Mouse (Mus musculus) C2C12 (cell line): ENCODE data around the gene Itsn2. TPM values are rescaled to one million over a fixed set of nuclear protein-coding genes. Genes with fewer than 3 reads are reported as not detected.
"Not testable (repeated sequence)": the region's sequence is repeated elsewhere in the genome, so short reads cannot be mapped to it uniquely, and the experiment has no call there.

Experiments
- H3K27me3 ChIP-seq: one replicate; pipeline ENCODE4 v1.6.1; 2011; ENCODE audit not compliant: control insufficient read depth, insufficient read depth, insufficient read length
- H3K36me3 ChIP-seq: one replicate; pipeline ENCODE4 v1.6.1; 2011; ENCODE audit not compliant: control insufficient read depth, insufficient read depth
- H3K4me3 ChIP-seq: one replicate; pipeline ENCODE4 v1.5.1; 2011; ENCODE audit warnings: mild to moderate bottlenecking, control low read depth; ENCODE audit not compliant: poor library complexity, insufficient read depth, severe bottlenecking
- H3K79me2 ChIP-seq: one replicate; pipeline ENCODE4 v1.6.1; 2011; ENCODE audit not compliant: control insufficient read depth, insufficient read depth
- H3K79me3 ChIP-seq: one replicate; pipeline ENCODE4 v1.6.1; 2011; ENCODE audit warnings: low read depth, control low read depth
- H3ac ChIP-seq: one replicate; pipeline ENCODE3; 2011; ENCODE audit warnings: low read depth; ENCODE audit not compliant: control insufficient read depth, insufficient read length
- CEBPB ChIP-seq: IDR thresholded peaks from one replicate; pipeline ENCODE4 v1.6.1; 2011; ENCODE audit warnings: low read depth, mild to moderate bottlenecking, control low read depth, moderate library complexity
- CTCF ChIP-seq: IDR thresholded peaks from one replicate; pipeline ENCODE4 v1.5.1; 2011; ENCODE audit not compliant: control insufficient read depth, insufficient read depth, insufficient read length
- FOSL1 ChIP-seq: IDR thresholded peaks from one replicate; pipeline ENCODE4 v1.8.0; 2011; ENCODE audit warnings: mild to moderate bottlenecking, low read length; ENCODE audit not compliant: poor library complexity, insufficient read depth, severe bottlenecking
- MAX ChIP-seq: IDR thresholded peaks from one replicate; pipeline ENCODE4 v1.6.1; 2011; ENCODE audit warnings: mild to moderate bottlenecking, control low read depth
- MYOD1 ChIP-seq: IDR thresholded peaks from one replicate; pipeline ENCODE4 v1.6.1; 2011; ENCODE audit warnings: low read depth; ENCODE audit not compliant: control insufficient read depth, insufficient read length
- MYOG ChIP-seq: IDR thresholded peaks from one replicate; pipeline ENCODE4 v1.6.1; 2011; ENCODE audit not compliant: control insufficient read depth, insufficient read length; ENCODE audit errors: extremely low read depth
- USF1 ChIP-seq: IDR thresholded peaks from one replicate; pipeline ENCODE4 v1.6.1; 2011; ENCODE audit warnings: low read depth, mild to moderate bottlenecking, control low read depth, moderate library complexity
- long read RNA-seq, 2 experiments: library from polyadenylated mRNA; unstranded; transcript quantifications; one replicate each; pipeline ENCODE4 v2.0.0; 2019 to 2020
- polyA plus RNA-seq: library from polyadenylated mRNA; unstranded; fragments of >200 nt; fragmentation: generic; extraction: Trizol; gene quantifications from one replicate; pipeline ENCODE4 v1.2.1, GENCODE M21; 2012; ENCODE audit warnings: missing spikeins

Gene Itsn2
- 7.9 TPM for polyA plus RNA-seq
- long read RNA-seq, experiment 1, partial matches to known transcripts, result 14 of 16 reads
- long read RNA-seq, experiment 1, other reads (novel, unspliced or antisense), result 2 of 16 reads
- long read RNA-seq, experiment 2, full-length matches to known transcripts, result 12 of 99 reads
- long read RNA-seq, experiment 2, partial matches to known transcripts, result 75 of 99 reads
- long read RNA-seq, experiment 2, other reads (novel, unspliced or antisense), result 12 of 99 reads

GRCm38 (mm10) chr12:4592541-4593165 is at the start of gene Itsn2, which contains the start of gene Gm3625:
Itsn2 (plus strand) TSS chr12:4592638.
Gm3625 (minus strand) TSS chr12:4592927.
- H3ac ChIP-seq, result peak within 1 kb of the TSS; percentile 81
- H3K79me3 ChIP-seq, result peaks cover 28% of the 10 kb centered on the region
- no peaks in the 10 kb centered on the region for H3K27me3 ChIP-seq
- TF ChIP-seq MYOG (no peak), CTCF (no peak), MYOD1 (no peak), CEBPB (no peak), MAX (no peak), USF1 (no peak), FOSL1 (no peak)
- peaks cover 46% of the 10 kb centered on the region for H3K79me2 ChIP-seq
- H3K36me3 ChIP-seq, result no peaks in the 10 kb centered on the region
- peak within 1 kb of the TSS; percentile 61 for H3K4me3 ChIP-seq

- no peak overlapping the region for H3ac ChIP-seq
- no peak for TF ChIP-seq CEBPB
- TF ChIP-seq MAX, result no peak
- TF ChIP-seq CTCF, result no peak
- TF ChIP-seq MYOD1, result no peak
- TF ChIP-seq USF1, result no peak
- TF ChIP-seq MYOG, result no peak
- no peak for TF ChIP-seq FOSL1
- no peak overlapping the region for H3K4me3 ChIP-seq
- no peaks in the 10 kb centered on the region for H3K79me3 ChIP-seq
- no peaks in the 10 kb centered on the region for H3K27me3 ChIP-seq
- H3K79me2 ChIP-seq, result no peaks in the 10 kb centered on the region
- no peaks in the 10 kb centered on the region for H3K36me3 ChIP-seq
Measured at GRCm38 (mm10) chr12:4544400-4544919, 48.0 kb upstream of the Itsn2 start.

DNA sequence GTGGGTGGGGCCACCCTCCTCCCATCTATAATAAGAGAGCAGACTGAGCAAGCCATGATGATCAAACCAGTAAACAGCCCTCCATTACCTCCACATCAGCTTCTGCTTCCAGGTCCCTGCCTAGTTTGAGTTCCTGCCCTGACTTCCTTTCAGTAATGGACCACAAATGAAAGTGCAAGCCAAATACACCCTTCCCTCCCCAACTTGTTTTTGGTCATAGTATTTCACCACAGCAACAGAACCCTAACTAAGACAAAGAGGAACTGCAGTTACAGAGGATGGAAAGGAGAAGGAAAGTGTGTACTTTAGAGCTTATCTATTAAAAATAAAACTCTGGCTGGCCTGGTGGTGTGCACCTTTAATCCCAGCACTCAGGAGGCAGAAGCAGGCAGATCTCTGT is 47.0 kb upstream of the Itsn2 start:
- TF ChIP-seq MAX, result no peak
- no peaks in the 10 kb centered on the region for H3K79me2 ChIP-seq
- H3K79me3 ChIP-seq, result no peaks in the 10 kb centered on the region
- H3K4me3 ChIP-seq, result no peak overlapping the region
- H3ac ChIP-seq, result no peak overlapping the region
- H3K27me3 ChIP-seq, result no peaks in the 10 kb centered on the region
- H3K36me3 ChIP-seq, result no peaks in the 10 kb centered on the region

DNA sequence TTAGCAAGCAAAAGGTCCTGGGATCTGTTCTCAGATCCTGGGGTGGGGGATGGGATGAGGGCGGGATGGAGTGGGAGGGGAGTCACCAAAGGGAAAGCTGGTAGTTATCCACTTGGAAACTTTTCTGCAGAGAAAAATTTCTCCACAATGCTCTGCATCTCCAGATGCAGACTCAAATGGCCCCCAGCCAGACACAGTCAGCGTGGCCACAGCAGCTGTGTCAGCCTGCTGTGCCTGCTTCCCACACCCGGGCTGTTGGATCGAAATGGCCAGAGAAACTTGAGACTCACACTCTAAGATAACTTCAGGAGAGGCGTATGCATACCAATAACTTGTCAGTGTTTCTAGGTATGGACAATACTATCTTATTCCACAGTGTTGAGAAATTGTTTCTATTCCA is 45.9 kb upstream of the Itsn2 start:
- Histone ChIP-seq H3K79me2 (no peaks in the 10 kb centered on the region), H3K36me3 (no peaks in the 10 kb centered on the region), H3ac (no peak overlapping the region), H3K27me3 (no peaks in the 10 kb centered on the region), H3K4me3 (no peak overlapping the region), H3K79me3 (no peaks in the 10 kb centered on the region)
- TF ChIP-seq USF1 (no peak), MYOD1 (peak; percentile 27), MYOG (no peak), CEBPB (no peak), MAX (no peak), FOSL1 (no peak), CTCF (no peak)

DNA sequence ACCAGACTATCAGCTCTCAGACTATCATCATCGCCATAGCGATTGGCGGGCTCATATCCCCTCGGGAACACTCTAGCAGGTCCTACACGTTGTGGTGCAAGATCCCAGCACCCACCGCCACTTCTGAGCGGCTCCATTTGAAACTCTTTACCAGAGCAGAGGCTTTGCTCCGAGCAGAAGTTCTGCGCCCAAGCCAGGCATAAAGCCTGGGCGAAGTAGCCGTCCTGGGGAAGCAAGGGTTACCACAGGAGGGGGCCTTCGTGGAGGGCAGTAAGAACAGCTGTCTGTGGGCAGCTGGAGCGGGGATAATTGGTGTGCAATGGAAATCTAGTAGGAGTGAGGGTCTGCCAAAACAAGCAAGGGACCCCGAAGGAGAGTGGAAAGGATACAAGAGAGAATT is 44.9 kb upstream of the Itsn2 start:
- Histone ChIP-seq H3K79me2 (no peaks in the 10 kb centered on the region), H3K36me3 (no peaks in the 10 kb centered on the region), H3ac (no peak overlapping the region), H3K79me3 (no peaks in the 10 kb centered on the region), H3K27me3 (no peaks in the 10 kb centered on the region), H3K4me3 (no peak overlapping the region)
- TF ChIP-seq CEBPB, result no peak

DNA sequence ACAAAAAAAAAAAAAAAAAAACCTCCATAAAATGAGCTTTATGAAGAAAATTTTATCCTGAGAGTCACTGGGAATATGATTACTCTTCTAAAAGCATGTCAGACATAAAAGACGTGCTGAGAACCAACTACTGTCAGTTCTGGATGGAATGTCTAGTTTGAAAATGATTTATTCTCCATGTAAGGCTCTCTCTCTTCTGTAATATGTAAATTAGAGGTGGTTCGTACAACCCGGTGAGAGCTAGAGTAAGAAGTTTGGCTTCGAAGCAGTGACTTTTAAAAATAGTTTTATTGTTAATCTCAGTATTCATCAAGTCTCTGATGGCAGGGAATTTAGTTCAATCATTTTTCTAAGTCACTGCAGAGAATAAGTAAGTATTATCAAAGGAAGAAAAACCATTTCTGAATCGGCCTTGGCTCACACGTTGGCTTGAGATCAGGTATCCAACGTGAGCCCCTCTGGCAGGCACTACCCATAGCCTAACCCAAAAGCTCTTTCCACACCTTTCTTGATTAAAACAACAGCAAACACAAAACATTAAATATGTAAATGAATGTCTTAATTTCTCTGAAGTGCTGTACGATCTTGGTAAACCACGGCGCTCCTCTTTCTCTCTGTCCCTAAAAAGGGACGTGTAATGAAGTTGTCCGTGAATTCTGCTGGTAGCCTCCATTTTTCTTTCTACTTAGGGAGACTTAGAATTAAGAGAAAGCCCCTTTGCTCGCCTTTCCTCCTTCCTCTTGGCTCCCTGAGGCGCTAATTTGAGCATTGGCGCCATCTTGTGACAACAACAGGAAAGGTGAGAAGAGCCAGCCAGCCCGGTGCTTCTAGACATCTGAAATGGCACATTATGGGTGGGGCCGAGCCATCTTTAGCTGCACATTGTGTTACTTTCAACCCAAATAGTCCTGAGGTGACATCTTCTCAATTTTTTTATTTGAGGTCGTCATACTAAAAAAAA is 44.1 kb upstream of the Itsn2 start:
- Histone ChIP-seq H3K27me3 (no peaks in the 10 kb centered on the region), H3ac (no peak overlapping the region), H3K4me3 (no peak overlapping the region), H3K79me2 (no peaks in the 10 kb centered on the region), H3K36me3 (no peaks in the 10 kb centered on the region), H3K79me3 (no peaks in the 10 kb centered on the region)
- TF ChIP-seq MAX (no peak), CTCF (peak; percentile 58)

DNA sequence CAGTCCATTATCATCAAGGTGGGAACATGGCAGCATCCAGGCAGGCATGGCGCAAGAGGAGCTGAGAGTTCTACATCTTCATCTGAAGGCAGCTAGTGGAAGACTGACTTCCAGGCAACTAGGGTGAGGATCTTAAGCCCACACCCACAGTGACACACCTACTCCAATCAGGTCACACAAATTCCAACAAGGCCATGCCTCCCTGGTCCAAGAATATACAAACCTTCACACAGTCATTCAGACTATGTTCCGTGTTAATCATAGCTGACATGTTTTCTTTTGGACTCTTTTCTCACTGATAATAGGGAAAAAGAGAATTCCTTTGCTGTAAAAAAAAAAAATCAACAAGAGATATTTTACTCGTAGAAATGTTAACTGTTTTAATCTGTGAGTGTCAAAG is 38.7 kb upstream of the Itsn2 start:
- H3ac ChIP-seq, result not testable (repeated sequence)

More for the DNA sequence above, 38.7 kb upstream of the Itsn2 start:
- H3K79me3 ChIP-seq, H3K79me2 ChIP-seq, H3K36me3 ChIP-seq, H3K4me3 ChIP-seq, H3K27me3 ChIP-seq: not testable (repeated sequence)
